Mouse (Mus musculus): ENCODE measurements at regions not wholly inside any gene's neighbourhood (a gene's known extent, or its start where the extent isn't known, plus 50 kb on each side); places are given as distances from the start of the nearest gene placed in this dataset.

- DNase-seq (ENCODE audit: low spot score) (no peak), ATAC-seq (ENCODE audit: insufficient number of reproducible peaks, low FRiP score, low TSS enrichment, low read depth) (no peak)
- Histone ChIP-seq H3K9ac (ENCODE audit: low read length) (no peak overlapping the region), H3K27me3 (ENCODE audit: control insufficient read depth, insufficient read depth, low read length) (no peaks in the 10 kb centered on the region), H3K4me1 (ENCODE audit: control insufficient read depth, insufficient read depth, low read length) (no peaks in the 10 kb centered on the region), H3K4me2 (ENCODE audit: low read depth, severe bottlenecking) (no peak overlapping the region), H3K9me3 (ENCODE audit: control insufficient read depth, low read length) (no peaks in the 10 kb centered on the region), H3K4me3 (ENCODE audit: low read depth, low read length) (no peak overlapping the region), H3K36me3 (ENCODE audit: control insufficient read depth, insufficient read depth, low read length) (no peaks in the 10 kb centered on the region), H3K27ac (replicated peaks; ENCODE audit: low read depth, low read length) (no peak overlapping the region)
- 92% methylated on average over 1 of the region's 1 CpGs for WGBS
Observed at GRCm38 (mm10) chr9:14075868-14076267, 199.0 kb upstream of the Sesn3 start.

- Histone ChIP-seq H3K4me1 (ENCODE audit: control insufficient read depth, insufficient read depth, low read length) (no peaks in the 10 kb centered on the region), H3K9me3 (ENCODE audit: control insufficient read depth, low read length) (no peaks in the 10 kb centered on the region), H3K27ac (replicated peaks; ENCODE audit: low read depth, low read length) (no peak overlapping the region), H3K4me3 (ENCODE audit: low read depth, low read length) (no peak overlapping the region), H3K36me3 (ENCODE audit: control insufficient read depth, insufficient read depth, low read length) (no peaks in the 10 kb centered on the region), H3K9ac (ENCODE audit: low read length) (no peak overlapping the region), H3K4me2 (ENCODE audit: low read depth, severe bottlenecking) (no peak overlapping the region), H3K27me3 (ENCODE audit: control insufficient read depth, insufficient read depth, low read length) (no peaks in the 10 kb centered on the region)
- WGBS = 84% methylated on average over 5 of the region's 5 CpGs
- DNase-seq (ENCODE audit: low spot score) = no peak
- no peak for ATAC-seq (ENCODE audit: insufficient number of reproducible peaks, low FRiP score, low TSS enrichment, low read depth)
Observed at GRCm38 (mm10) chr9:14076728-14077127, 198.1 kb upstream of the Sesn3 start.

GRCm38 (mm10) chr9:14081138-14081537, 193.7 kb upstream of the Sesn3 start:
- Histone ChIP-seq H3K27me3 (ENCODE audit: control insufficient read depth, insufficient read depth, low read length) (no peaks in the 10 kb centered on the region), H3K4me2 (ENCODE audit: low read depth, severe bottlenecking) (no peak overlapping the region), H3K4me3 (ENCODE audit: low read depth, low read length) (no peak overlapping the region), H3K9ac (ENCODE audit: low read length) (no peak overlapping the region), H3K36me3 (ENCODE audit: control insufficient read depth, insufficient read depth, low read length) (no peaks in the 10 kb centered on the region), H3K9me3 (ENCODE audit: control insufficient read depth, low read length) (no peaks in the 10 kb centered on the region), H3K27ac (replicated peaks; ENCODE audit: low read depth, low read length) (no peak overlapping the region), H3K4me1 (ENCODE audit: control insufficient read depth, insufficient read depth, low read length) (no peaks in the 10 kb centered on the region)
- 61% methylated on average over 4 of the region's 4 CpGs for WGBS
- ATAC-seq (ENCODE audit: insufficient number of reproducible peaks, low FRiP score, low TSS enrichment, low read depth) (no peak), DNase-seq (ENCODE audit: low spot score) (no peak)

DNA sequence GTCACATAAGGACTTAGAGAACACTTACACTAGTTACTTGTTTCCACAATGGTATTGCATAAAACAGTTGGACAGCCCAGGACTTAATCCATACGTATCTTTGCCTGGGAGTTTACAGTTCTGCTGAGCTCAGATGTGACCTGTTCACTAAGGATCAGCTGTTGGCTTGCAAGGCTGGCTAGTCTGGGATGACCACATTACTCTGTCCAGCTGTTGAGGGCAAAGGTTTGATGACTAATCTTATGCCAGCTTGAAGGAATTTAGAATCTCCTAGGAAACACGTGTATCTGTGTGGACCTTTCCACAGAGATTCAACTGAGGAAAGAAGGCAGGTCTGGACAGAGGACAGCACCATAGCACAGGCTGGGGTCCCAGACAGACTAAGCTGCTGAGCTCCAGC, 188.7 kb upstream of the Sesn3 start:
- H3K27ac ChIP-seq (replicated peaks; ENCODE audit: low read depth, low read length) = no peak overlapping the region
- ATAC-seq (ENCODE audit: insufficient number of reproducible peaks, low FRiP score, low TSS enrichment, low read depth) = no peak
- no peak overlapping the region for H3K4me3 ChIP-seq (ENCODE audit: low read depth, low read length)
- H3K27me3 ChIP-seq (ENCODE audit: control insufficient read depth, insufficient read depth, low read length) = no peaks in the 10 kb centered on the region
- H3K4me2 ChIP-seq (ENCODE audit: low read depth, severe bottlenecking) = no peak overlapping the region
- 68% methylated on average over 2 of the region's 2 CpGs for WGBS
- no peak for DNase-seq (ENCODE audit: low spot score)
- H3K36me3 ChIP-seq (ENCODE audit: control insufficient read depth, insufficient read depth, low read length) = no peaks in the 10 kb centered on the region
- H3K4me1 ChIP-seq (ENCODE audit: control insufficient read depth, insufficient read depth, low read length) = no peaks in the 10 kb centered on the region
- H3K9ac ChIP-seq (ENCODE audit: low read length) = no peak overlapping the region
- no peaks in the 10 kb centered on the region for H3K9me3 ChIP-seq (ENCODE audit: control insufficient read depth, low read length)

GRCm38 (mm10) chr9:14086611-14087010, 188.3 kb upstream of the Sesn3 start:
- no peak overlapping the region for H3K4me3 ChIP-seq (ENCODE audit: low read depth, low read length)
- H3K4me2 ChIP-seq (ENCODE audit: low read depth, severe bottlenecking) = no peak overlapping the region
- no peaks in the 10 kb centered on the region for H3K4me1 ChIP-seq (ENCODE audit: control insufficient read depth, insufficient read depth, low read length)
- no peak for DNase-seq (ENCODE audit: low spot score)
- no peaks in the 10 kb centered on the region for H3K27me3 ChIP-seq (ENCODE audit: control insufficient read depth, insufficient read depth, low read length)
- no peaks in the 10 kb centered on the region for H3K9me3 ChIP-seq (ENCODE audit: control insufficient read depth, low read length)
- no peaks in the 10 kb centered on the region for H3K36me3 ChIP-seq (ENCODE audit: control insufficient read depth, insufficient read depth, low read length)
- ATAC-seq (ENCODE audit: insufficient number of reproducible peaks, low FRiP score, low TSS enrichment, low read depth) = no peak
- WGBS = 94% methylated on average over 3 of the region's 3 CpGs
- no peak overlapping the region for H3K9ac ChIP-seq (ENCODE audit: low read length)
- no peak overlapping the region for H3K27ac ChIP-seq (replicated peaks; ENCODE audit: low read depth, low read length)

- Histone ChIP-seq H3K27me3 (ENCODE audit: control insufficient read depth, insufficient read depth, low read length) (no peaks in the 10 kb centered on the region), H3K4me1 (ENCODE audit: control insufficient read depth, insufficient read depth, low read length) (no peaks in the 10 kb centered on the region), H3K4me3 (ENCODE audit: low read depth, low read length) (no peak overlapping the region), H3K36me3 (ENCODE audit: control insufficient read depth, insufficient read depth, low read length) (no peaks in the 10 kb centered on the region), H3K27ac (replicated peaks; ENCODE audit: low read depth, low read length) (no peak overlapping the region), H3K4me2 (ENCODE audit: low read depth, severe bottlenecking) (no peak overlapping the region), H3K9ac (ENCODE audit: low read length) (no peak overlapping the region), H3K9me3 (ENCODE audit: control insufficient read depth, low read length) (no peaks in the 10 kb centered on the region)
- WGBS = 74% methylated on average over 4 of the region's 4 CpGs
- ATAC-seq (ENCODE audit: insufficient number of reproducible peaks, low FRiP score, low TSS enrichment, low read depth) (no peak), DNase-seq (ENCODE audit: low spot score) (no peak)
Observed at GRCm38 (mm10) chr9:14087874-14088273, 187.0 kb upstream of the Sesn3 start.

- no peak overlapping the region for H3K4me3 ChIP-seq (ENCODE audit: low read depth, low read length)
- 83% methylated on average over 8 of the region's 8 CpGs for WGBS
- no peak overlapping the region for H3K27ac ChIP-seq (replicated peaks; ENCODE audit: low read depth, low read length)
- no peak overlapping the region for H3K4me2 ChIP-seq (ENCODE audit: low read depth, severe bottlenecking)
- H3K27me3 ChIP-seq (ENCODE audit: control insufficient read depth, insufficient read depth, low read length) = no peaks in the 10 kb centered on the region
- ATAC-seq (ENCODE audit: insufficient number of reproducible peaks, low FRiP score, low TSS enrichment, low read depth) = no peak
- DNase-seq (ENCODE audit: low spot score) = no peak
- H3K9me3 ChIP-seq (ENCODE audit: control insufficient read depth, low read length) = no peaks in the 10 kb centered on the region
- no peaks in the 10 kb centered on the region for H3K36me3 ChIP-seq (ENCODE audit: control insufficient read depth, insufficient read depth, low read length)
- H3K9ac ChIP-seq (ENCODE audit: low read length) = no peak overlapping the region
- no peaks in the 10 kb centered on the region for H3K4me1 ChIP-seq (ENCODE audit: control insufficient read depth, insufficient read depth, low read length)
Observed at GRCm38 (mm10) chr9:14089791-14090256, 185.0 kb upstream of the Sesn3 start.

- H3K27ac ChIP-seq (replicated peaks; ENCODE audit: low read depth, low read length) = no peak overlapping the region
- DNase-seq (ENCODE audit: low spot score) (no peak), ATAC-seq (ENCODE audit: insufficient number of reproducible peaks, low FRiP score, low TSS enrichment, low read depth) (no peak)
- no peak overlapping the region for H3K4me2 ChIP-seq (ENCODE audit: low read depth, severe bottlenecking)
- H3K9me3 ChIP-seq (ENCODE audit: control insufficient read depth, low read length) = no peaks in the 10 kb centered on the region
- 93% methylated on average over 2 of the region's 2 CpGs for WGBS
- H3K4me1 ChIP-seq (ENCODE audit: control insufficient read depth, insufficient read depth, low read length) = no peaks in the 10 kb centered on the region
- no peaks in the 10 kb centered on the region for H3K27me3 ChIP-seq (ENCODE audit: control insufficient read depth, insufficient read depth, low read length)
- no peak overlapping the region for H3K4me3 ChIP-seq (ENCODE audit: low read depth, low read length)
- H3K36me3 ChIP-seq (ENCODE audit: control insufficient read depth, insufficient read depth, low read length) = no peaks in the 10 kb centered on the region
- no peak overlapping the region for H3K9ac ChIP-seq (ENCODE audit: low read length)
Observed at GRCm38 (mm10) chr9:14090454-14090853, 184.4 kb upstream of the Sesn3 start.

- H3K4me3 ChIP-seq (ENCODE audit: low read depth, low read length) = no peak overlapping the region
- no peaks in the 10 kb centered on the region for H3K4me1 ChIP-seq (ENCODE audit: control insufficient read depth, insufficient read depth, low read length)
- H3K9ac ChIP-seq (ENCODE audit: low read length) = no peak overlapping the region
- no peaks in the 10 kb centered on the region for H3K9me3 ChIP-seq (ENCODE audit: control insufficient read depth, low read length)
- no peaks in the 10 kb centered on the region for H3K27me3 ChIP-seq (ENCODE audit: control insufficient read depth, insufficient read depth, low read length)
- WGBS = 84% methylated on average over 8 of the region's 8 CpGs
- no peak overlapping the region for H3K27ac ChIP-seq (replicated peaks; ENCODE audit: low read depth, low read length)
- H3K4me2 ChIP-seq (ENCODE audit: low read depth, severe bottlenecking) = no peak overlapping the region
- no peaks in the 10 kb centered on the region for H3K36me3 ChIP-seq (ENCODE audit: control insufficient read depth, insufficient read depth, low read length)
- DNase-seq (ENCODE audit: low spot score) = no peak
- ATAC-seq (ENCODE audit: insufficient number of reproducible peaks, low FRiP score, low TSS enrichment, low read depth) = no peak
Observed at GRCm38 (mm10) chr9:14091099-14091930, 183.6 kb upstream of the Sesn3 start.

Measured in limb, embryonic 11.5 days (tissue).